Mouse (Mus musculus) CD4-positive naive resting alpha-beta T cell, adult 57 days (primary cell): ENCODE measurements around the gene Rnf144b. TPM values are rescaled to one million over a fixed set of nuclear protein-coding genes. Genes with fewer than 3 reads are reported as not detected.

Experiments used
- total RNA-seq: library from RNA; stranded (reverse); gene quantifications from one replicate; pipeline ENCODE4 v1.2.4, GENCODE M21; 2023

Gene Rnf144b
- total RNA-seq: 1.3 TPM

DNA sequence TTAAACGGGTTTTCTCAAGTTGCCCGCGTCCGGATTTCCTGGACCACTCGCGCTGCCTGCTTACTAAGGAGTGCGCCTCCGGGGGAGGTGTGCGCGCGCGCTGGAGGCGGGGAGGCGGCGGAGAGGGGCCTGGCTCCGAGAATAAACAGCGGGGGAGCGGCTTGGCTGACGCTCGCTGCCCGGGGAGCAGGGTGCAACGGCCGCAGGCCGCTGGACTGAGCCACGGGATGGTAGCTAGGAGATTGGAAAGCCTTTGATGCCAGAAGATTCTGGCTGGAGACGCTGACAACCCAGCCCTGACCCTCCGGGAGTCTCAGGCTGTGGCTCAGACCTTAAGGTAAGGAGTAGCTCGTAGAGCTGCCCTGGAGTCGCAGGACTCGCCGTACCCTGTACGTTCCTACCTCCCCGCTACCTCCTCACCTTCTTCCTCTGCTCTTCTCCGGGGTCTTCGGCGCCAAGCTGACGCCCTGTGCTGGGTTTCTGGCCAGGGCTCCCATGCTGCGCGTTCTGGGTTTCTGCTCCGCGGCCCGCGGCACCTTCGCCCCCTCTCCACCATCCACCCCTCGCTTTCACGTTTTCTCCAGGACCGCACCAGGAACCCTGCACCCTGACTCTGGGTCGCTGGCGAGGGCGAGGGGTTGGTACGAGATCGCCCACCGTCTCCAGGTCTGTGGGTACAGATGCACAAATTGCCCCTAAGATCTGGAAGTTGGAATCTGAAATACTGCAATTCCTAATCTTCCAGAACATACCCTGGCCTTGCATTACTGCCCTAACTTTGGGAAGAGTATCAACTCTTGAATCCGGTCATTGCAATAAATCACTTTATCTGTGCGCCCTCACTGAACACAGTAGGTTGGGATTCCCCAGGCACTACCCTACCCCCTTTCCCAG, at the start of gene Rnf144b:
Rnf144b (plus strand) TSS at position 120 of the 894 bp plus-strand sequence.

DNA sequence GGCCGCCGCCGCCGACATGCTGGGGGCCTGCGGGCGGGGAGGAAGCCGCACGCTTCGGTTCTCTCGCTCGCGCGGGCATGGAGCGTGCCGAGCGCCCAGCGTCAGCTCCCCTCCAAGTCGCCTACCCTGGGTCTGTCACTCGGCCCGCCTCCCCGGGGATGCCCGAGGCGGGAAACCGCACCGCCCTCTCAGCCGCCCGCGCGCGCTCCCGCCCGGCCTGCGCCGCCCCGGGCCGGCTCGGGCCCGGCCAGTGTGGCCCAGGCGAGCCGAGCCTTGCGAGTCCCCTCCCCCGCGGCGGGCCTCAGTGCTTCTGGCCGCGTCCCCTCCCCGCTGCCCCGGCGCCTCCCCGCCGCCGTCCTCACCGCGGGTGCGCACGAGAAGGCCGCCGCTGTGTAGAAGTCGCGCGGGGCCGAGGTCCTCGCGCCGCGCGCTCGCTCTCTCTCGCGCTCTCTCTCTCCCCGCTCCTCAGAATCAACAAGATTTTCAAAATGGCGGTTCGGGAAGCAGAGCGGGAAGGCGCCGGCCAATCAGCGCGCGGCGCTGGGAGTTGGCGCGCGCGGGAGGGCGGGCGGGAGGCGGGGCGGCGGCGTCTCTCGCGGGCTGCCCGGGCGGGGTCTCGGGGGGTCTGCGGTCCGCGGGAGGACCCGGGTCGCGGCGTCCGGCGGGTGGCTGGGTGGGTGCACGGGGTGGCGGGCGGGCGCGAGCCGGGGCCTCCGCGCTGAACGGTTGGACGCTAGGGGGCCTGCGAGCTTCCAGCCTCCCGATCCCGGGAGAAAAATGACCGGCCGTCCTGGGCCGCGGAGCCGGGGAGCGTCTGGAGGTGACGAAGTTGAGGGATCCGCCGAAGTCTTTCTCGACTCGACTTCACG, 16.5 kb upstream of the Rnf144b start, which contains the start of gene Dek:
Dek (minus strand) TSS at position 491 of the 869 bp plus-strand sequence.

Other genes starting within 250 kb of the Rnf144b start
- 2.0 TPM for gene Kif13a, start 192.8 kb upstream of the Rnf144b start, total RNA-seq
- 2.3 TPM for gene Nhlrc1, start 107.8 kb upstream of the Rnf144b start, total RNA-seq
- 22.6 TPM for gene Kdm1b, start 79.2 kb upstream of the Rnf144b start, total RNA-seq
- gene Tpmt, start 77.9 kb upstream of the Rnf144b start, total RNA-seq: 1.8 TPM
- gene Dek, start 16.5 kb upstream of the Rnf144b start, total RNA-seq: 103 TPM